Mouse (Mus musculus): ENCODE data around the gene Pld3.

Gene Pld3

DNA sequence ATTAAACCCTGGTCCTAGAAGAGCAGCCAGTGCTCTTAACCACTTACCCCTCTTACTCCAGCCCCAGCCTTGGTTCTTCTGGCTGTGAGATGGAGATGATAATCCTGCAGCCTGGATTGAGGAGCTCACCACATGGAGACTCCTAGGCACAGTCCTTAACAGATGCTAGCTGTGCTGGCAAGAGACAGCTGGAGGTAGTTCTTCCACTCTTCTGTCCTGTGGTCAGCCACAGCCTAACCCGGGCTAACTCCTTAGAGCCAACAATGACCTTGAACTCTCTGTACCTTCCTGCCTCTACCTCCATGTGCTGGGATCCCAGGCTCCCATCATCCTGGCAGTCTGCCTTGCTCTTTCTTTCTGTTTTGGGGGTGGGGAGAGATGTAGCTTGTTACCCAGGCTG is 8.0 kb upstream of the Pld3 start:
- DNase-seq: no peak

DNA sequence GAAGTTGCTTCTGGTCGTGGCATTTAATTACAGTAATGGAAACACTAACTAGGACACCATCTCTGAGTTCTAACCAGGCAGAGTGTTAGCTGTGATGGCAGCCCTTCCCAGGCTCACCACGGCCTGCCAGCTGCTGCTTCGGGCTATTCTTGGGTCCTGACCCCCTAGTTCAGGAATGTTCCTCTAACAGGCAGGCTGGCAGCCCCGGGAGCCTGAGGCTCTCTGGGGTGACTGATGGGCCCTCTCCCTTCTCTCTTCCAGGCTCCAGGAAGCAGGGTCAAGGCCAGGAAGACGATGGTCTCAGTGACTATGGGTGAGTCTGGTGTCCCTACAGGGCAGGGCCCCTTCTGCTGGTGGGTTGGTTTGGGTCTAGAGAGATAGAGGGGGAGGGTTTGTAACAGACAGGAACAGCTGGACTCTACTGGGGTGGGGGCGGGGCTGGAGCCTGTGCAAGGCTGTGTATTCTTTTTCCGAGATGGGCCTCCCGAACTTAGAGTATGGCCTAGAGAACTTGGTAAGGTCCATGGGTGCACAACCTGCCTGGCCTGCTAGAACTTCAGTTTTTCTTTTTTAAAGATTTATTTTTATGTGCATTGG is 7.4 kb upstream of the Pld3 start:
- DNase-seq: no peak

DNA sequence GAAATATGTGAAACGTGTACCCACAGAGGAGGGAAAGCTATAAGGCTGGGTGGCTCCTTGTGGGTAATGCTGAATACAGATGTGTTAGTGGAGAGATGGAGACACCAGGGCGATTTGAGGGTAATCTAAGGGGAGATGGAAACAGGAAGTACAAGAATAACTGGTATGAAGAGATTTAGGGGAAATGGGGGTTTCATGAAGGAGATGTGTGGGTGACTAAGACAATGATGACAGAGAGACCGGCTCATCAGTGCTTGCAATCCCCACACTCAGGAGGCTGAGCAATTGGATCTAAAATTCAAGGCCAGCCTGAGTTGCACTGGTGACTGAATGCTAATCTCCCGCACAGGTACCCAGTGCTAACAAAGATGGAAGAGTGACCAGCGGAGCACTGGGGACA is 948 bp downstream of the Pld3 start:
- no peak for DNase-seq

DNA sequence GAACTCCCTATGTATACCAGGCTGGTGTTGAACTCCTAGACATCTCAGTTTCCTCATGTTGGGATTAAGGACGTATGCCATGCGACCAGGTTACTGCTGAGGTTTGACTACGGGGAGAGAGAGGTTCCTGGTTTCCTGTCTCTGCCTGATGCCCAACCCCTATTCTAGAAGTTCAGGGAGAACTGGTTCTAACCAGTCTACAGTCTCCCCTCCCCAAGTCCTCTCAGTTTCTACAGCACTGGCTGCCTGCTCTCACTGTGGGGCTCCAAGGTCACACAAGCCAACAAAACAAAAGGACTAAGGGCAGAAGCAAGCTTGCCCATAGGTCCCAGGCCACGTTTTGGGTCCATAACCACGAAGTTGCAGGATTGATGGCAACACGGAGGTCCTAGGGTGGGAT is 3.4 kb downstream of the Pld3 start:
- DNase-seq: no peak

DNA sequence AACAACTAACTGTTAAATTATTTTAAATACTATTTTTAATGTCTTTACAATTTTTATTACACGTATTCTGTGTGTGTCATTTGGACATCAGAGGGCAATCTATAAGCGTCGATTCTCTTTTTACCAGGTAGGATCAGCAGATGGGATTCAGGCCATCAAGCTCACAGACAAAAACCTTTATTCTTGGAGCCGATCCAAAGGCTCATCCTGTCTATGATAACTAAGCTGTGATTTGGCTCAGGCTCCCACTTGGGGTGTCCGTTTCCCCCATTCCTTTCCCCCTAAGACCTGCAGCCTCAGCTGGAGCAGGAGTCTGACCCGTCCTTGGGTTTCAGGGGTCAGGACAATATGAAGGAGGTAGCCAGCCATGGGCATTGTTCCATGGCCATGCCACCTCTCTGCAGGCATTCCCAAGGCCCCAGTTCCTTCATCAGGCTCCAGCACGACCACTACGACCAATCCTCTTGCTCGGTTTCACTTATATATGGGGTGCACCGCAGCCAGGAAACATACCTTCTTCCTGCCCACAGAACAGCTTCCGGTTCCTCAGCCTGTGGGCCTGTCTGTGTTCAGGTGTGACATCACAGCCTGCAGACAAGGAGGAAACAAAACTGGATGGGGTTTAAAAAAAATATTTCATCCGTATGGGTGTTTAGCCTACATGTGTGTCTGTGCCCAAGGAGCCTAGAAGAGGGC is 8.2 kb downstream of the Pld3 start:
- DNase-seq: no peak

DNA sequence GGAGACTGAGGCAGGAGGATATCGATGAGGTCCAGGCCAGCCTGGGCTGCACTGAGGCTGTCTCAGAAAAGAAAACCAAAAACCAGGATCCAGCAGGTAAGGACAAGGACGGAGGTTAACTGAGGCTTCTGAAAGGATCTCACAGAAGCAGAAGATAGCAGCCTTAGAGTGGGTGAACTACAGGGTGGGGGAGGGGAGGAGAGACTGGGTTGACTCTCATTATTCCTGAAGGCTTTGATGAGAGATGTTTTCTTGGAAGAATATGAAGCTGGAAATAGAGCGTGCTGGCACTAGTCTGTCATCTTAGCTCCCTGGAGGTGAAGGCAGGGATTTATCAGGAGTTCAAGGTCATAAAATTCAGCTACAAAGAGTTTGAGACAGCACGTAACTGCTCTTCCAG is 9.2 kb downstream of the Pld3 start:
- DNase-seq: no peak

DNA sequence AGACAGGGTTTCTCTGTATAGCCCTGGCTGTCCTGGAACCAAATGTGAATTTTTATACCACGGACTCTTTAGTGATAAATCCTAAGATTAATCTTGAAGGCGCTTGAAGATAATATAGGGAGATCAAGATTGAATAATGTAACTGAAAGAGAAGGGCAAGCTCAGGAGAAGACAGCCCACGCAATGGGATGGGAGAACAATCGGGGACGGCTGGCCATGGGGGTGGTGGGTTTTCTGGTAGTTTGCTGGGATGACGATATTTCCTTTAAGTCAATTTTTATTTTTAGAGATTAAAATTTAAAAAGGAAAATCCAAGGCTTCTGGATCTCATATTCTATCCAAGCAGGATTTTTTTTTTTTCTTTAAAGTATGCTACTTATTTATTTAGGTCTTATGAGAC is 10.0 kb downstream of the Pld3 start:
- no peak for DNase-seq

DNA sequence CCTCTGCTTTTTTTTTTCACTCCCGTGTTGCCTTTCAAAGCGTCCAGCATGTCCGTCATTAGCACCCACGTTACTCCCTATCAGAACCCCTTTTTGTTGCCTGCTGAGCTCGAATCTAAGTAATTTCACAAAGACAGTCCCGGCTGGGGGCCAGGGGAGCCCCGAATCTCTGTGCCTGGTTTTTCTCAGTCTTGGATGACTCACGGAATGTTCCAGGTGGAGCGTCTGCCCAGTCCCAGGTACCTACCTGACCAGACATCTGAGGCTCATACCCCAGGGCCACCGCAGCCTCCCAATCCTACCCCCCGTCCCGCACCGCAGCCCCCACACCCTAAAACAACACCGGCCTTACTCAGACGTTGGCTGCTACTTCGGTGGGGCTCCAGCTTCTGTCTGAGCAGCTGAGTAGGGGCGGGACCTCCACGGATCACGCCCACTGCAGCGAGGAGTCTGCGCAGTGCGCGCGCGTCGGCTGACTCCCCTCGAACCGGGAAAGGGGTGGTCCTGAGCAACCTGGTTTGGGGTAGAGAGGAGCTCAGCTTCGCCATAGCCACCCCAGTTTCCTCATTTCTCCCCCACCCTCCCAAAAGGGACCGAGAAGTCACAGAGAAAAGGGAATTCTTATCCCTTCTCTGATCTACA is 10.5 kb downstream of the Pld3 start:
- peak; percentile 78 for DNase-seq

DNA sequence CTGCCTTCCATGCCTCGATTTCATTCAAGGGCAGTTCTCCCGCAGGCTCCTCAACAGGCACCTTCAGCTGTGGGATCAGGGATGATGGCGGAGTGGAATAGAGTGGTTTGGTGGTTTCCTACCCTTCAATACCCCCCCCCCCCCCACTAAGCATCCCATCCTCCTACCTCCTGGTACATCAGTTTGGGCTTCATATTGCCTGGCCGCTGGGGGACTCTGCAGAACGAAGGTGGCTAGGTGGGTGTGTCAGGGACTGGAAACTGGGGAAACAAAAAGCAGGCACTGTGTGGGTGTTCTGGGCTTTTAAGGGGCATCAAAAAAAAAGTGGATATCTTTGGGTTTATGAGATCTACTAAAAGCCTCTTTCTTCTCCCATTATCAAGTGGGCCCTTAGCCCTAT is 11.1 kb downstream of the Pld3 start:
- no peak for DNase-seq

DNA sequence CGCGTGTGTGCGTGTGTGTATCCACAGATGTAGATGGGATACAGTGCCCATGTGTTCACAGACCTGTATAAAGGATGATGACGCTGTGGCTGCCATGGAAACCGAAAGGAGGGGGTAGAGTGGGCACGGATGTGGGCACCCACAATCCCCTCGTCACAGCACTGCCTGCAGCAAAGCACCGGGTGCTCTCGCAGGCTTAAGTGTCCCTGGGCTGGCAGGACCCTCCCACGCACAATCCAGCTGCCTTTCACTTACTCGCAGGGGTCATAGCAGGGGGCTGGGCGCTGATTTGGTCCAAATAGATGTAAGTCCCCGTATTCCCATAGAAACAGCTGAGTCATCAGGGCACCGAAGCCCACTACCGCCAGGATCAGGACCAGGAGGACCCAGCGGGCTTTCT is 11.6 kb downstream of the Pld3 start:
- DNase-seq: no peak

DNA sequence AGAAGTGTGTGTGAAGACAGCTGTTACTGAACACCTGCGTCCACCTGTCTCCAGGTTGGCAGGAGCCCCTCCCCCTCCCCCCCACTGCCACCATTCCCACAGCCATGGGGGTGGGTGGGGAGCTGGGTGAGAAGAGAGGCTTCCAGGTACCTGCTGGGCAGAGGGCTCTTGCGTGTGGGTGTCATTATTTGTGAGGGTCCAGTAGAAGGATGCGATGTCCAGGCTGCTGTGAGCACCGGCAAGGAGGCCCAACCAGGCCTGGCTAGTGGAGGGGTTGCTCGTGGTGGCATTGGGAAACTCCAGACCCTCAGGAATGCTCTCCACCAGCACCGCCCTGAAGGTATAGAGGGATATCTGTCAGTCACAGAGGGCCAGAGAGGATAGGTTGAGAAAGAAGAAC is 12.1 kb downstream of the Pld3 start:
- no peak for DNase-seq

DNA sequence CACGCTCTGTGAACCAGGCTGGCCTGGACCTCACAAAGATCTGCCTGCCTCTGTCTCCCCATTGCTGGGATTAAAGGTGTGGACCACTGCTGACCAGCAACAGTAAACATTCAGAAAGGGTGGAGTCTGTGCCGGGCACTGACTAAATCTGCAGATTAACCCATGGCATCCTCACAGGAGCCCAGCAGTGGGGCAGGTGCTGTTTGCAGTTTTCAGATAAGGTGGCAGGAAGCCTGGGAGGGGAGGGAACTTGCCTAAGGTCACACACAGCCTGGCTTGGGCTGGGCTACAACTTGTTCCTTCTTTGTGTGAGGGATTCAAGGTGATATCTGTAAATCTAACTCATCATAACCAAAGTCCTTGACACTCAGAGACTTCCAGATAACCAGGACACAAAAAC is 12.5 kb downstream of the Pld3 start:
- no peak for DNase-seq

DNA sequence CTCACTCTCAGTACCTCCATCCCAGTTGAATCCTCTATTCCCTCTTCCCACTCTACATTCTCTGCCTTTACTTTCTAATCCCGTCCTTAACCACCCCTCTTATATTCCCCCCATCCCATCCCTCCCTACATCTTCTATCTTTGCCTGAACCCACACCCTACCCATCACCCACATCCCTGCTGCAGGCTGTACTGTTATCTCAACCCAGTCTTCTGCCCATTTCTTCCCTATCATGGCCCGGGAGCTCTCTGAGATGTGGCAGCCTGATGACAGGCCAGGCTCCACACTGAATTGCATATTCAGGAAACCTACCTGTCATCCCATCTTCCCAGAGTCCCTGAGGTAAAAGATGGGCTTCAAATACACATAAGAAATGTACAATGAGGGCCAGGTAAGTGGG is 14.2 kb downstream of the Pld3 start:
- no peak for DNase-seq

DNA sequence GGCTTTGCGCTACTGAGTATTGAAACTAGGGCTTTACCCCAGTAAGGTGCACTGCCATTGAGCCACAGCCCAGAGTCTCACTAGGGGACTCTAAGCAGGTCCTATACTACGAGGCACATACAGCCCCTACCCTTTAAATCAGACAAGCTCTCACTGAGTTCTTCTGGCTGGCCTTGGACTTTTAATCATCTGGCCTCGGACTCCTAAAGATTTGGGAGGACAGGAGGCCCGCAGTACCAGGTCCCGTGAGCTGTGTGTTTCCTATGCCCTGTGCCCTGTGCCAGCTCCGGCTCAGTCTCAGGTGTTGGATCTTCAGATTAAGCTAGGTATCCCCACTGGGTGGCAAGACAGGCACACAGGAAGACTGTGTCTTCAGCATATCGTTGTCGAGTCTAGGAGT is 15.0 kb downstream of the Pld3 start:
- no peak for DNase-seq

DNA sequence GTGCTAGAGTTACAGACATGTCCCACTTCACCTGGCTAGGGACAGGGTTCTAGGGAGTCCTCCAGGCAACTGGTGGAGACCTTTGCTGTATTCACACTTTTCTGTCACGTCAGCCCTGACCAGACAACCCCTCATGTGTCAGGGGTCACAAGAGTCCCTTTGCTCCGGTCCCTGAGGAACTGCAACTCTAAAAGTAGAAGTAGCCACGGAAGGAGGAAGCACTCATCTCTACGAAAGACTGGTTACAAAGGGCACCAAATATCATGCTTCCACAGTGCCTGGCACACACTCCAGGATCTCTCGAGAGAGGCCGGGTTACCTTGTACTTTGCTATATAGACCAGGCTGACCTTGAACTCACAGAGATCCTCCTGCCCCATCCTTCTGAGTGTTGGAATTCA is 16.4 kb downstream of the Pld3 start:
- DNase-seq: no peak

DNA sequence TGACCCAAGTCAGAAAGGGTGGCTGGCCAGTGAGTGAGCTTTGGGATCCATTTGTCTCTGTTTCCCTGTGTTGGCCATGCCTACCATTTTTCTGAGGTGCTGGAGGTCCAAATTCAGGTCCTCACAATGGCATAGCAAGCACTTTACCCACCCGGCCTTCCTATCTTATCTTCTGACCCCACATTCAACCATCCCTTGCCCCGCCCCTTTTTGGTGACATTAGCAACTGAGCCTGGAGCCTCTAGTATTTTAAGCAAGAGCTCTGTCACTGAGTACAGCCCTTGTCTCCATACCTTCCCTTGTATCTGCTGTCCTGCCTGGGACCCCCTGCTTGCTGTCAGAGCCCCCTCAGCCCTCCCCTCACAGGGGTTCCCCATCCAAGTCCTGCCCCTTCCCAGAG is 17.6 kb downstream of the Pld3 start:
- DNase-seq: no peak

DNA sequence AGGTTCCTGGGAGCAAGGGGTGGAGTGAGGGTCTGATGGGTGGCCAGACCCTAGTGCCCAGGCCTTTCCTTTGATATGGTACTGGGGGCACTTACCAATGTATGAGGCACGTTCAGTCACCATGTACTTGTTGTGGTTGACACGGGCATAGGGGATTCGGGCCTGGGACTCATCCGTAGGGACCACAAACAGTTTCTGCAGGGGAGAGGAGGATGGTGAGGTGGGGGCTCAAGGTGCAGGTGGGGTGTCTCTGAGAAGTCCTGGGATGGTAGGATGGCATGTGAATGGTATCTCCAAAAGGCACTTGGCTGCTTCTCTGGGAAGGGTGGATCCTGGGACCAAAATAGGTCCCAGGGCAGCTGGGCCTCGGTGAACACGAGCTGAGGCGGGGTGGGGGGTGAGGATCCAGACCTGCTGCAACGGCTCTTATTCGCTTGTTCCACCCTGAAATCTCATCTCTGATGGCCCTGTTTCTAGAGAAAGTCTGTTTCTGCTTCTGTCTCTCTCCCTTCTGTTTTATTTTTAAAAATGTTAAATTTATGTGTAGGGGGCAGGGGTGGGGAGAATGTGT is 20.5 kb downstream of the Pld3 start:
- DNase-seq: no peak

DNA sequence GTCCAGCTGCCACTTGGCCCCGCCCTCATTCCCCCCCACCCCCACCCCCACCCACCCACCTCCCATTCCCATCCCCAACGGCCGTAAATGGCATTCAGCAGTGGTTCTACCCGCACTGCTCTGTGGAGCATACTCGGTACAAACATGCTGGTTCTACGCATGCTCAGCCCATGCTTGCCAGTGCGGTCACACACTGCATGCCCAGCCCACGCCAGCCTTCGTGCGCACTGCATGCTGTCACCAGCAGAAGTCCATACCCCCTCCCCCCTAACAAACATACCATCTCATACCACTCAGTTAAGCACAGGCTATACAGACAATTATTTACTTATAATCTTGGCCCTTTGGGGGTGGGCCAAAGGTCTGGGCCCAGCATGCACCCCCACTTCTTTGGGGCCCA is 21.3 kb downstream of the Pld3 start:
- DNase-seq: no peak

DNA sequence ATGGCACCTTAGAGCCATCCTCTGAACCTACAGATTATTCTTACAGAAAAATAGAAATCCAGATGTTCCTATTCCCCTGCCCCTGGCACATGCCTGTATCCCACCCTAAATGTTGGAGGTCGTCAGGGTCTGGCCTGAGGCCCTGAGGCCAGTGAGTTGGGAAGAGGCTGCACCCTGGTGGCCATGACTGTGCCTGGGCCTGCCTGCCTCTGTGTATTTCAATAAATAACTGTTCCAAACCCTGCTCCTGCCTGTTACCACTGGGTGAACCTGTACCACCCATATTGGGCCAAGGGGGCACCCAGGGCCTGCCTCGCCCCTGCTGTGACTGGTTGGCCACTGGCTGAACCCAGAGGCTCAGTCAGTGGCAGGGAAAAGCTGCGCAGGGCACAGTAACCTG is 22.1 kb downstream of the Pld3 start:
- no peak for DNase-seq

DNA sequence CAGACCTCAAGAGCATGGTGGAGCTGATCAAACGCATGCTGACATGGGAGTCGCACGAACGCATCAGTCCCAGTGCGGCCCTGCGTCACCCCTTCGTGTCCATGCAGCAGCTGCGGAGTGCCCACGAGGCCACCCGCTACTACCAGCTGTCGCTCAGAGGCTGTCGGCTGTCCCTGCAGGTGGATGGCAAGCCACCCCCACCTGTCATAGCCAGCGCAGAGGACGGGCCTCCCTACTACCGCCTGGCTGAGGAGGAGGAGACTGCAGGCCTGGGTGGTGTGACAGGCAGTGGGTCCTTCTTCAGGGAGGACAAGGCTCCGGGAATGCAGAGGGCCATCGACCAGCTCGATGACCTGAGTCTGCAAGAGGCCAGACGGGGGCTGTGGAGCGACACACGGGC is 23.9 kb downstream of the Pld3 start:
- no peak for DNase-seq

DNA sequence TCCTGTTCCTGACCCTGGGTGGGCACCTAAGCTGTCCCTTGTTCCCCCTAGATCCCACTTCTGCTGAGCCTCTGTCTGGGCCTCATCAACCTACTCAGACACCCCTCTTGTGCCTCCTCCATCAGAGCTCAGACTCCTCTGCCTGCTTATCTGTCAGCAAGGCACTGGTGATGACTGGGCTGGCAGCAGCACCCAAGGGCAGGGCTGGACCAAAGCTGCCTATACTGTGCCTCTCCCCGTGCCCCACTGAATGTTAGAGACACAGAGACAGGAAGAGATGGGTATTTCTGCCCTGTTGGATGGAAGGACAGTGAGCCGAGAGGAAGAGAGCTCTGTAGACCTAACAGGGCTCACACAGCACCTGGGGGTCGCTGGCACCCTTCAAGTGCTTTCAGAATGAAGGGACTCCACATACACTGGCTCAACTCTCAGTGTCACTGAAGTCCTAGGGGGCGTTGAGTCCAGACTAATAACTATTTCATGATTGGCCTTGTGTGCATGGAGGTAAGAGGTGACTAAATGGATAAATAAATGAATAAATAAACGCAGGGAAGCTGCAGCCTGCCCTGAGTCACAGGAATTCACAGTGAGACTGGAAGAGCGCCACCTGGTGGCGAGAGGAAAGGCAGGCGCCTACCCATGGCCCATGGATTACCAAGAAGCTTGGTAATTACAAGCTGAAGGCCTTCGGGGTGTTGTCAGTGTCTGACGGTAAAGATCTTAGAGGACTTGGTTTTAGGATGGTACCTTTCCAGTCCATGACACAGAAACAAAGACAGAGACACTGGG is 26.8 kb downstream of the Pld3 start:
- DNase-seq: peak; percentile 79

DNA sequence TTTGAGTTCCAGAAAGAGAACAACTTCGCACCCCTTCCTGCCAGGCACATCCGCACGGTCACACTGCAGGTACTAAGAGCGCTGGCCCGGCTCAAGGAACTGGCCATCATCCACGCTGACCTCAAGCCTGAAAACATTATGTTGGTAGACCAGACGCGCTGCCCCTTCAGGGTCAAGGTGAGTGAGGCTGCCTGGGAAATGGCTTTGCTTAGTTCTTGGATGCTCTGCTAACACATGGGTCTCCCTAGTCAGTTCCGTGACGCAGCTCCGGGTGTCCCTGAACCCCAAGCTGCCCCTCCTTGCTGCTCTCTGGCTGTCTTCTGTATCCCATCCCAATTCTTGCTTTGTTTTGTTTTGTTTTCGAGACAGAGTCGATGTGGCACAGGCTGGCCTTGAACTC is 29.2 kb downstream of the Pld3 start:
- no peak for DNase-seq

DNA sequence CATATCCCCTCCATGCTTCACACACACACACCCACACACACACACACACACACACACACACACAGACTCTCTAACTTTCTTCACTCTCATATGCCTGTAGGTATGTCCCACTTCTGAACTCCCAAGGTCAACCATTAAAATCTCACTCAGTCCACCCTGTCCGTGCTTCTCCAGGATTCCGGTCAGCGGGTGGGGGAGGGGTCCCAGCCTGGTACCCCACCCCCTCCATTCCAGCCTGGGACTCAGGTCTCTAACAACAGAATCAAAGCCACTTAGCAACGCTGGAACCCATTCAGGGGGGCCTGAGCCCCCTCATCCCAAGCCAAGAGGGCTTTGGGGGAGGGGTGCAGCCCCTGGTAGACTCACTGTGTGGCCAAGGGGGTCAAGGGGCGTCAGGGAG is 30.1 kb downstream of the Pld3 start, which contains the start of gene Hipk4:
Hipk4 (plus strand) TSS at position 301 of the 400 bp plus-strand sequence.
- no peak for DNase-seq

DNA sequence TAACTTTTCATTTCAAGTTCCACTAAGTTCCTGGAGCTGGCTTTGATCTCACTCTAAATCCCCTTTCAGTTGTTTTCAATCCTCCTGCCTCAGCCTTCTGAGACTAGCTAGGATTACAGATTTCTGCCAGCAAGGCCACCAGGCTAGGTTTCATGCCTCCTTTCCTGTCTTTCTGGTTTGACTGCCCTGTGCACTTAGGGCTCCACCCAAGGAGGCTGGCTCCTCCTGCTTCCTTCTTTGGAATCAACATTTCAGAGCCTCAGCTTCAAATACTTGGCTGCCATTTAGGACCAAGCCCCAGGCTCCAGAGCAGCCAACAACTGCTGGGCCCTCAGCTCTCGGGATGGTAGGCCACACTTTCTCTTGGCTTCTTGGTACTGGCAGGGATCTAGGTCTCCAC is 32.4 kb downstream of the Pld3 start:
- no peak for DNase-seq
